Mouse (Mus musculus) ZHBTc4 (cell line): ENCODE results near the gene Hes3.

Experiments
- DNase-seq: peaks from one replicate; pipeline ENCODE4 v3.0.0-alpha.2; 2011; ENCODE audit warnings: low read depth, low spot score

Gene Hes3

GRCm38 (mm10) chr4:152305991-152306390, 14.5 kb upstream of the Hes3 start:
- no peak for DNase-seq

GRCm38 (mm10) chr4:152304685-152305084, 13.2 kb upstream of the Hes3 start:
- DNase-seq = no peak

GRCm38 (mm10) chr4:152303172-152303571, 11.7 kb upstream of the Hes3 start:
- DNase-seq = no peak

GRCm38 (mm10) chr4:152302012-152302411, 10.6 kb upstream of the Hes3 start:
- DNase-seq = no peak

- no peak for DNase-seq
These were observed 8.9 kb upstream of the Hes3 start for GRCm38 (mm10) chr4:152300375-152300774.

GRCm38 (mm10) chr4:152298836-152299235, 7.4 kb upstream of the Hes3 start:
- DNase-seq = no peak

- DNase-seq = peak; percentile 100
These were observed 5.7 kb upstream of the Hes3 start, which contains the start of gene Icmt for GRCm38 (mm10) chr4:152296874-152297861. Gene Icmt, plus strand, starts transcription at chr4:152297227.

GRCm38 (mm10) chr4:152296371-152296770, 4.9 kb upstream of the Hes3 start:
- no peak for DNase-seq

GRCm38 (mm10) chr4:152295916-152296315, 4.5 kb upstream of the Hes3 start:
- no peak for DNase-seq

GRCm38 (mm10) chr4:152294188-152294929, 2.9 kb upstream of the Hes3 start:
- no peak for DNase-seq

- DNase-seq = no peak
These were observed 772 bp upstream of the Hes3 start for GRCm38 (mm10) chr4:152292102-152292765.

- DNase-seq = no peak
These were observed 471 bp downstream of the Hes3 start for GRCm38 (mm10) chr4:152290991-152291390.

- DNase-seq = peak; percentile 96
These were observed 1.1 kb downstream of the Hes3 start for GRCm38 (mm10) chr4:152290385-152290784.

GRCm38 (mm10) chr4:152288398-152288945, 3.0 kb downstream of the Hes3 start:
- DNase-seq = no peak

GRCm38 (mm10) chr4:152287317-152288120, 3.9 kb downstream of the Hes3 start:
- DNase-seq = no peak

- DNase-seq = peak; percentile 80
These were observed 4.6 kb downstream of the Hes3 start for GRCm38 (mm10) chr4:152286887-152287286.

- DNase-seq = peak; percentile 80
These were observed 5.3 kb downstream of the Hes3 start for GRCm38 (mm10) chr4:152286183-152286582.

- peak; percentile 66 for DNase-seq
These were observed 6.0 kb downstream of the Hes3 start for GRCm38 (mm10) chr4:152285505-152285904.

GRCm38 (mm10) chr4:152283186-152283950, 8.1 kb downstream of the Hes3 start:
- DNase-seq = peak; percentile 93

GRCm38 (mm10) chr4:152282721-152283120, 8.7 kb downstream of the Hes3 start:
- no peak for DNase-seq
